Mouse (Mus musculus) hindbrain, embryonic 12.5 days (tissue): ENCODE measurements around the gene Eya3. TPM values are rescaled to one million over a fixed set of nuclear protein-coding genes. Genes with fewer than 3 reads are reported as not detected.
A peak's percentile ranks its signal among the peaks of the same experiment; 100 is the strongest.
"Not testable (repeated sequence)": the region's sequence is repeated elsewhere in the genome, so short reads cannot be mapped to it uniquely, and the experiment has no call there.

Experiments
- ATAC-seq: fragments of 200-750 bp; cut with Nextera tagmentation; 2 replicates; pipeline ENCODE4 v1.8.0; 2017; ENCODE audit warnings: moderate TSS enrichment; ENCODE audit not compliant: low FRiP score
- H3K27ac ChIP-seq: fragments of 300-500 bp; sonication (generic); 2 replicates; pipeline ENCODE4 v1.5.1; 2016; ENCODE audit warnings: mild to moderate bottlenecking
- H3K27me3 ChIP-seq: fragments of 300-500 bp; sonication (generic); 2 replicates; pipeline ENCODE4 v1.6.1; 2016; ENCODE audit warnings: mild to moderate bottlenecking
- H3K36me3 ChIP-seq: fragments of 300-500 bp; sonication (generic); 2 replicates; pipeline ENCODE4 v1.6.1; 2016; ENCODE audit warnings: mild to moderate bottlenecking
- H3K4me1 ChIP-seq: fragments of 300-500 bp; sonication (generic); 2 replicates; pipeline ENCODE4 v1.6.1; 2016
- H3K4me2 ChIP-seq: fragments of 300-500 bp; sonication (generic); replicated peaks from 2 replicates; pipeline ENCODE4 v1.6.1; 2016; ENCODE audit warnings: mild to moderate bottlenecking
- H3K4me3 ChIP-seq: fragments of 300-500 bp; sonication (generic); 2 replicates; pipeline ENCODE4 v1.5.1; 2016; ENCODE audit warnings: mild to moderate bottlenecking
- H3K9ac ChIP-seq: fragments of 300-500 bp; sonication (generic); 2 replicates; pipeline ENCODE4 v1.6.1; 2016; ENCODE audit warnings: mild to moderate bottlenecking, moderate library complexity
- H3K9me3 ChIP-seq: fragments of 300-500 bp; sonication (generic); replicated peaks from 2 replicates; pipeline ENCODE4 v1.6.1; 2016; ENCODE audit warnings: mild to moderate bottlenecking
- WGBS: fragments of 180-500 bp; shearing (Covaris S2); methylation state at CpG from one replicate; pipeline ENCODE4 v1.1.7; 2016; 5-methylcytosine and 5-hydroxymethylcytosine counted together
- polyA plus RNA-seq: library from polyadenylated mRNA; unstranded; fragments of >200 nt; fragmentation: Nextera tagmentation; extraction: Ambion mirVana; gene quantifications from 2 replicates; pipeline ENCODE4 v1.2.1, GENCODE M21; 2016

Gene Eya3
- polyA plus RNA-seq, 1 experiment from 2014 or later = 29.0 TPM

- H3K9me3 ChIP-seq = no peaks in the 10 kb centered on the region
- H3K27ac ChIP-seq = 0 out of 2 replicates have a peak within 1 kb of the TSS, but pooled peaks have one; percentile 1
- H3K4me2 ChIP-seq = peak within 1 kb of the TSS; percentile 83
- peaks cover 7% of the 10 kb centered on the region for H3K36me3 ChIP-seq
- WGBS = 3% methylated on average over 34 of the region's 34 CpGs
- H3K4me3 ChIP-seq = peak within 1 kb of the TSS; percentile 51
- ATAC-seq = peak; percentile 97
- peak within 1 kb of the TSS; percentile 60 for H3K9ac ChIP-seq
- no peaks in the 10 kb centered on the region for H3K27me3 ChIP-seq
- H3K4me1 ChIP-seq = peaks cover 11% of the 10 kb centered on the region
Measured at GRCm38 (mm10) chr4:132732148-132732684, 93.4 kb downstream of the Eya3 start, which contains the start of gene Xkr8. Xkr8 (minus strand) TSS chr4:132732546.

GRCm38 (mm10) chr4:132733071-132733770 is 94.4 kb downstream of the Eya3 start:
- Histone ChIP-seq H3K27me3 (no peaks in the 10 kb centered on the region), H3K9ac (no peak overlapping the region), H3K36me3 (peaks cover under 1% of the 10 kb centered on the region), H3K4me3 (no peak overlapping the region), H3K4me1 (peaks cover 11% of the 10 kb centered on the region), H3K4me2 (no peak overlapping the region), H3K9me3 (no peaks in the 10 kb centered on the region), H3K27ac (no peak overlapping the region)
- 92% methylated on average over 25 of the region's 25 CpGs for WGBS
- no peak for ATAC-seq

- no peaks in the 10 kb centered on the region for H3K27me3 ChIP-seq
- ATAC-seq = no peak
- no peak overlapping the region for H3K27ac ChIP-seq
- no peak overlapping the region for H3K9ac ChIP-seq
- no peaks in the 10 kb centered on the region for H3K9me3 ChIP-seq
- WGBS = 97% methylated on average over 2 of the region's 2 CpGs
- no peaks in the 10 kb centered on the region for H3K36me3 ChIP-seq
- H3K4me3 ChIP-seq = no peak overlapping the region
- no peak overlapping the region for H3K4me2 ChIP-seq
- peaks cover 11% of the 10 kb centered on the region for H3K4me1 ChIP-seq
Measured at GRCm38 (mm10) chr4:132734766-132735165, 96.0 kb downstream of the Eya3 start.

- H3K4me3 ChIP-seq = no peak overlapping the region
- WGBS = 85% methylated on average over 2 of the region's 2 CpGs
- H3K27ac ChIP-seq = no peak overlapping the region
- H3K4me2 ChIP-seq = no peak overlapping the region
- H3K4me1 ChIP-seq = peaks cover 11% of the 10 kb centered on the region
- H3K9ac ChIP-seq = no peak overlapping the region
- no peak for ATAC-seq
- H3K36me3 ChIP-seq = no peaks in the 10 kb centered on the region
- H3K27me3 ChIP-seq = no peaks in the 10 kb centered on the region
- H3K9me3 ChIP-seq = no peaks in the 10 kb centered on the region
Measured at GRCm38 (mm10) chr4:132735389-132735788, 96.6 kb downstream of the Eya3 start.

- Histone ChIP-seq H3K9ac (no peak overlapping the region), H3K4me1 (peaks cover 11% of the 10 kb centered on the region), H3K27ac (no peak overlapping the region), H3K36me3 (no peaks in the 10 kb centered on the region), H3K27me3 (no peaks in the 10 kb centered on the region), H3K4me3 (no peak overlapping the region), H3K4me2 (no peak overlapping the region), H3K9me3 (no peaks in the 10 kb centered on the region)
- no peak for ATAC-seq
- WGBS = 56% methylated on average over 3 of the region's 3 CpGs
Measured at GRCm38 (mm10) chr4:132735894-132736293, 97.1 kb downstream of the Eya3 start.

- H3K9me3 ChIP-seq, H3K9ac ChIP-seq, ATAC-seq, H3K4me1 ChIP-seq, H3K27ac ChIP-seq, H3K4me2 ChIP-seq, H3K4me3 ChIP-seq, H3K36me3 ChIP-seq, H3K27me3 ChIP-seq: not testable (repeated sequence)
- WGBS = 92% methylated on average over 9 of the region's 9 CpGs
Measured at GRCm38 (mm10) chr4:132737154-132737553, 98.4 kb downstream of the Eya3 start.

- H3K27ac ChIP-seq = no peak overlapping the region
- H3K4me1 ChIP-seq = no peaks in the 10 kb centered on the region
- H3K36me3 ChIP-seq = no peaks in the 10 kb centered on the region
- no peak overlapping the region for H3K9ac ChIP-seq
- no peaks in the 10 kb centered on the region for H3K27me3 ChIP-seq
- H3K4me3 ChIP-seq = no peak overlapping the region
- no peak overlapping the region for H3K4me2 ChIP-seq
- ATAC-seq = no peak
- H3K9me3 ChIP-seq = no peaks in the 10 kb centered on the region
- 86% methylated on average over 7 of the region's 7 CpGs for WGBS
Measured at GRCm38 (mm10) chr4:132741491-132741890, 102.7 kb downstream of the Eya3 start.

GRCm38 (mm10) chr4:132743992-132744911 is 105.5 kb downstream of the Eya3 start:
- no peak overlapping the region for H3K9ac ChIP-seq
- 76% methylated on average over 11 of the region's 11 CpGs for WGBS
- no peak for ATAC-seq

GRCm38 (mm10) chr4:132746911-132747517 is 108.2 kb downstream of the Eya3 start:
- WGBS = 87% methylated on average over 9 of the region's 9 CpGs
- H3K27ac ChIP-seq = no peak overlapping the region
- no peak overlapping the region for H3K9ac ChIP-seq

More at GRCm38 (mm10) chr4:132743992-132744911, 105.5 kb downstream of the Eya3 start:
- Histone ChIP-seq H3K4me1 (no peaks in the 10 kb centered on the region), H3K4me2 (no peak overlapping the region), H3K27me3 (no peaks in the 10 kb centered on the region), H3K4me3 (no peak overlapping the region), H3K27ac (no peak overlapping the region), H3K9me3 (no peaks in the 10 kb centered on the region), H3K36me3 (no peaks in the 10 kb centered on the region)

GRCm38 (mm10) chr4:132747664-132748259 is 109.0 kb downstream of the Eya3 start:
- ATAC-seq = no peak
- H3K9ac ChIP-seq = no peak overlapping the region
- no peaks in the 10 kb centered on the region for H3K4me1 ChIP-seq
- H3K27me3 ChIP-seq = no peaks in the 10 kb centered on the region
- no peak overlapping the region for H3K27ac ChIP-seq
- H3K9me3 ChIP-seq = no peaks in the 10 kb centered on the region
- no peak overlapping the region for H3K4me3 ChIP-seq
- no peaks in the 10 kb centered on the region for H3K36me3 ChIP-seq
- no peak overlapping the region for H3K4me2 ChIP-seq
- WGBS = 70% methylated on average over 9 of the region's 9 CpGs

More at GRCm38 (mm10) chr4:132746911-132747517, 108.2 kb downstream of the Eya3 start:
- H3K4me2 ChIP-seq = no peak overlapping the region
- H3K4me3 ChIP-seq = no peak overlapping the region
- ATAC-seq = no peak
- no peaks in the 10 kb centered on the region for H3K4me1 ChIP-seq
- H3K27me3 ChIP-seq = no peaks in the 10 kb centered on the region
- no peaks in the 10 kb centered on the region for H3K9me3 ChIP-seq
- H3K36me3 ChIP-seq = no peaks in the 10 kb centered on the region

GRCm38 (mm10) chr4:132748778-132749177 is 110.0 kb downstream of the Eya3 start:
- Histone ChIP-seq H3K9ac (no peak overlapping the region), H3K27ac (no peak overlapping the region), H3K9me3 (no peaks in the 10 kb centered on the region), H3K27me3 (no peaks in the 10 kb centered on the region), H3K4me2 (no peak overlapping the region), H3K4me3 (no peak overlapping the region), H3K4me1 (no peaks in the 10 kb centered on the region), H3K36me3 (no peaks in the 10 kb centered on the region)
- 96% methylated on average over 4 of the region's 4 CpGs for WGBS
- ATAC-seq = no peak
